Mouse (Mus musculus): Measurements from ENCODE around the gene Cpa4.

Gene Cpa4

DNA sequence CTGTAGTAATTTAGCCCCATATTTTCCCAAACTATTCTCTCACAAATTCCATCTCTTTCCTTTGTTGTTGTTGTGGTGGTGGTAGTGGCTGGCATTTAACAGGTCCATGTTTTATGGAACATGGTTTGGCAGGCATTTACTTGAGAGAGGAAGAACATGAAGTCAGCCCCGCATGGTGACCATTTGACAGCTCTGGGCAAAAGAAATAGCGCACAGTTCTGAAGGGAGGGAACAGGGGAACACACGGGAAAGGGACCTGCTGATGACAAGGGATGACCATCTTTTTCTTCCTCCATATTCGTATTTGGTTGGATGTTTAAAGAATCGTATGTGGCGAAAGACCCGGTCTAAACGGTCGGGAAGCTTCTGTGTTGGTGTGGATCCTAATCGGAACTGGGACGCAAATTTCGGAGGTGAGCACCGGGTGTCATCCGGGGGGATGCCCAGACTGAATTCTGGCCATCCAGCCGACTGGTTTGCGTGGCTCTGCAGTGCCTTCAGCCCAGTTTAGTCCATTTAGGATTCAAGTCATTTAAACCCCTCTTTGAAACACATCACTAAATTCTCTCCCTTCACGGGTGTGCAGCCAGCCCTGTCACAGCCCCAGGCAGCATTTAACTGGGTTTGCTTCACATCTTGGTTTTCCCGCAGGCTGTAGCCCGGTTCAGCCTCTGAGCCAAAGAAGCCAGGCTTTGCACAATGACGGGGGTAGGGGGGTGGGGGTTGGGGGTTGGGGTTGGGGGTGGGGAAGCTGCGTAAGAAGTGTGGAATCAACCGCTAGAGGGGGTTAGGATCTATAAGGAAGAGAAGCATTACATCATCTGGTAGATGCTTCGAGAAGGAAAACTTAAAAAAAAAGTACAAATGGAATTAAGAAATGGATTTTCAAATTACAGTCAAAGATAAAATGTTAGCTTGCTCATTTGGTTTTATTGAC, 16.3 kb upstream of the Cpa4 start:
- DNase-seq (ENCODE audit: low spot score in 2 of 2), result no peak

DNA sequence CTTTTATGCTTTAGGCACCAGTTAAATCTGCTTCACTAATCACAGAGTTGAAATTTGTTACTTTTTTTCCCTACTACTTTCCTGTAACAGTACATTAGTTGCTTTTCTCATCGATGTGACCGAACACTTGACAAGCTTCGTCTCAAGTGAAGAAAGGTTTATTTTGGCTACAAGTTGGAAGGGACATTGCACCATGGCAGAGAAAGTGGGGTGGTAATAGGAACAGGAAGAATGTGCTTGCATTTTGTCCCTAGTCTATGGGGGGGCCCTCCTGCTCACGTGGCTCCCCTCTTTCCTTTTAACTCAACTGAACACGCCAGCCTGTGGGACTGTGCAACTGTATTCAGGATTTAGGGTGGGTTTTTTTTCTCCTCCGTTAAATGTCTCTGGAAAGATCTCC, 15.5 kb upstream of the Cpa4 start:
- no peak for DNase-seq (ENCODE audit: low spot score in 2 of 2)

DNA sequence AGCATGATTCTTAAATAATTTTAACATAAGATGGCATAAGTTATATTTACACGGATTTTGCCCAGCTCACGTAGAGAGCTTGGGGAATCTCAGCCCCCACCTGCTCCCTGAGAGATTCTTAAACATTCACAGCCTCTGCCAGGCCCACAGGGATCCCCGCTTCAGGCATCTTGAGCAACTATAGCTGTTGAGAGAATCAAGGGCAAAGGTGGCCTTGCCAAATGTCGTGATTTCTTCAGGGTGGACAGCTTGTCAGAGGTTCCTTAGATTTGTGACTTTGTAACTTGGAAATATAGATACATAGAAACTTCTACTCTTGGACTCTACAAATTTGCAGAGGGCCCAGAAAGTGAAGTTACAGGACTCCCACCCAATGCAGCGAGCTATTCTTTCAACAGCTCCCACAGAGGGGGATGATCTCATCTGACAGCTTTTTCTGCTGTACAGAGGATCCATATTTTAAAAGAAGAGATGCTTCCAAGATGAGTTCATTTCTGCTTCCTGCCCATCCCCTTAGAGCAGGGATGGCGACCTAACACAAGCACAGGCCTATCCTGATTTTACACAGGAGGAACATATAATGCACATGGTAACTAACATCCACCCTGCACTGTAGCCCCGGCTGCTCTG, 14.7 kb upstream of the Cpa4 start:
- DNase-seq (ENCODE audit: low spot score in 2 of 2), result no peak

- DNase-seq (ENCODE audit: low spot score in 2 of 2), result no peak
Observed at GRCm38 (mm10) chr6:30554092-30554491, 14.1 kb upstream of the Cpa4 start.

DNA sequence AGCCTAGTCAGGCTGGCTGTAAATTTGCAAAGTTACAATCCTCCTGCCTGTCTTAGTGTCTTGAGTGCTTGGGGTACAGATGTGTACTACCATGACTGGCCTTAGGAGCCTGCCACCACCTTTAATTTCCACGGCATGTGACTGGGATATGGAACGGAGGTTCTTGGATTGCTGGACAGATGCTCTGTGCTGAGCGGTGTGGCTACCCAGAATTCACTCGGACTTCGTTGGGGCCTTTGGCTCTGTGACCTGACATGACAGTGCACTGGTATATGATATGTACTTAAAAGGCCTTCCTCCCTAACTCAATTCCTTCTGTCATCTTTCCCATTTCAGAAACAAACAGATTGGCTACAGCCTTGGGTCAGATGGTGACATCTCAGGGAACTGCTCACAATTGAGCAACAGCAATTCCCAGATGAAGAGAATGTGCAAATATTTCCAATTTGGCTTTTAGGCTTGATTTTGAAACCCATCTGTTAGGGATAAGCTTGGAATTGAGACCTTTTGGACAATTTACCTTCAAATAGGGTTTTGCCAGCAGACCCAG, 13.5 kb upstream of the Cpa4 start:
- DNase-seq (ENCODE audit: low spot score in 2 of 2), result no peak

DNA sequence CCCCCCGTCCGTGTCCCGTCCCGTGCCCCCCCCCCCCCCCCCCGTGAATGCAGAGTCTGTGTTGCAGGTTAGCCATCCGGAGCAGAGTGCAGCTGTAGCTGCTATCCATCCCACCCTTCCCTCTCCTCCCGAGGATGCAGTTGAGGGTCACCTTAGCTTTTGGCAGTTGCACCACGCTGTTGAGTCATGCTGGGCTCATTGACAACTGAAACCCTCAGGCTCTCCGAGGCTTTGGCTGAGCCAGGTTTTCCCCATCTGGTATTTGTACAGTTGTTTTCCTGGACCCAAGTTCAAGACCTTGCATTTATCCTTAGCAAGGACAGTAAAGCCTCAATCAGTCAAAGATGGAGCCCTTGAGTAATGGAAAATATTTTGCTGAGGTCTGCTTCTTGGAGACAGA, 12.1 kb upstream of the Cpa4 start:
- no peak for DNase-seq (ENCODE audit: low spot score in 2 of 2)

- no peak for DNase-seq (ENCODE audit: low spot score in 2 of 2)
Observed at GRCm38 (mm10) chr6:30559726-30560125, 8.4 kb upstream of the Cpa4 start.

- DNase-seq (ENCODE audit: low spot score in 2 of 2), result no peak
Observed at GRCm38 (mm10) chr6:30562132-30562531, 6.0 kb upstream of the Cpa4 start.

GRCm38 (mm10) chr6:30563575-30563974, 4.6 kb upstream of the Cpa4 start:
- no peak for DNase-seq (ENCODE audit: low spot score in 2 of 2)

GRCm38 (mm10) chr6:30564051-30564450, 4.1 kb upstream of the Cpa4 start:
- no peak for DNase-seq (ENCODE audit: low spot score in 2 of 2)

GRCm38 (mm10) chr6:30569331-30569730, 1.2 kb downstream of the Cpa4 start:
- DNase-seq (ENCODE audit: low spot score in 2 of 2), result no peak

GRCm38 (mm10) chr6:30570012-30570411, 1.8 kb downstream of the Cpa4 start:
- no peak for DNase-seq (ENCODE audit: low spot score in 2 of 2)

- peak; percentile 84 to 93 for DNase-seq (ENCODE audit: low spot score in 2 of 2)
Observed at GRCm38 (mm10) chr6:30572456-30573311, 4.5 kb downstream of the Cpa4 start.

DNA sequence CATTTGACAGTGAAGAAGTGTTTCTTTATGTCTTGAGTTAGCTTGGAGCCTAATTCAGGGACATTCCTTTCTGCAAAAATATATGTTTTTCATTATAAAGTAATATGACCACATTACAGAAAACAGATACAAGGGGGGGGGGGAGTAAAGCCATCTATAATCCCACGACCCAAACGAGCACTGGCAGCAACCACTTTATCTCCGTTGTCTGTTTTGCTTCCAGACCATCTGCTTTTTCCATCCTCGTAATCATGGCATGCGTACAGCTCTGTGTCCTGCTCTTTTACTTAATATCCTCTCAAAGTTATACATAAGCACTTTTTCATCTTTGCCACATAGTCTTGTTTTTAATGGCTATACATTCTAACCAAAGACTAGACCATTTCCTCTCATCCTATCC, 5.2 kb downstream of the Cpa4 start:
- DNase-seq (ENCODE audit: low spot score in 2 of 2), result no peak

- no peak for DNase-seq (ENCODE audit: low spot score in 2 of 2)
Observed at GRCm38 (mm10) chr6:30574945-30575344, 6.8 kb downstream of the Cpa4 start.

- DNase-seq (ENCODE audit: low spot score in 2 of 2), result no peak
Observed at GRCm38 (mm10) chr6:30576477-30577203, 8.5 kb downstream of the Cpa4 start.

DNA sequence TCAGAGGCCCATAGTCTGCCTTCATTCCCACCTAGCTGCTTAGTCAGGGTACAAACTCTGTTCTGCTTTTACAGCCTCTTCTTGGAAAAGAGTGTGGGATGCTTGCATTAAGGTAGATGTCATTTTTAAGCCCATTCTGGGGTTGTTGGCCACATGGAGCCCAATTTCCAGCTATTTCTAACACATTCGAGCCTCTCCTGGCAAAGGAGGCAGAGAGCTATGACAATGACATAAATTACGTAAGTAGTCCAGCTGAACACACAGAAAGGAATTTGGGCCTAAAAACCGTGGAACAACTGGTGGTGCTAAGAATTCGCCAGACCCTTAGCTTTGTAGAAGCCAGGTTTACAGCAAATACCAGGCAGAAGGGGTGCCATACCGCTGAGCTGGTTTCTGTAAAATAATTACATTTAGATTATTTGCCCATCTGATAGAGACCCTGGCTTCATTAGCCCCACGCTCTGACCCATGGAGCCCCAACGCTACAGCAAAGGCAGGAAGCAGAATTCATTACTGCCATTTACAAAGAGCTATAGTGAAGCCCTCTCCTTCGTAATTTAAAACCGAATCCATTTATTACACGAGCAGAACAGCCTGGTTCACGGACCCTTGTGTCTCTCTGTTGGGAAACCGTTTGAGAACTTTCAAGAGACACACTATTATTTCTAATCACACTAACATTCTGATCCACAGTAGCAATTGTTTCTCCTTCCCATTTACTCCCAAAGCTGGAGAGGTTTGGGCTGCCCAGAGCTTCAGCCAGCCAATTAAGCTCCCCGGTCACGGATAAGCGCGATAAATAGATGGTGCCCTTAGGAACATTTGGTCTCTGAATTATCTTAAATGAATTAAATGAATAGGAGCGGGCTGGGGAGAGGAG, 12.0 kb downstream of the Cpa4 start:
- peak in 1 of 2 experiments; percentile 37 for DNase-seq (ENCODE audit: low spot score in 2 of 2)

DNA sequence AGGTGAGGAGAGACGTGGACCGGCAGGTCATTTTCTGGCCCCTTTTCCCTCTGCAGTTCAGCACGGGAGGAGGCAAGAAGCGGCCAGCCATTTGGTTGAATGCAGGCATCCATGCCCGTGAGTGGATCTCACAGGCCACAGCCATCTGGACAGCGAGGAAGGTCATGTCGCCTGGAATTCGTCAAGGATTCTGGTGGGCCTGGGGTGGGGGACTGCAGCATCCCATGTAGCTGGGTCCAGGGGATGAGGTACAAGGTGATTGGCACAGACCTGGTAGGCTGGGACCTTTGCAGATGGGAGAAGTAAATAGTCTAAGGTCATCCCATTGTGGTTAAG, 12.6 kb downstream of the Cpa4 start:
- DNase-seq (ENCODE audit: low spot score in 2 of 2), result no peak

GRCm38 (mm10) chr6:30586886-30587442, 18.8 kb downstream of the Cpa4 start:
- DNase-seq (ENCODE audit: low spot score in 2 of 2), result no peak

GRCm38 (mm10) chr6:30589819-30590218, 21.6 kb downstream of the Cpa4 start:
- DNase-seq (ENCODE audit: low spot score in 2 of 2), result no peak

Data from right cerebral cortex, postnatal 36 days (tissue).